16 mouse cellular contexts compared by ENCODE assay signal in the genomic region with DNA sequence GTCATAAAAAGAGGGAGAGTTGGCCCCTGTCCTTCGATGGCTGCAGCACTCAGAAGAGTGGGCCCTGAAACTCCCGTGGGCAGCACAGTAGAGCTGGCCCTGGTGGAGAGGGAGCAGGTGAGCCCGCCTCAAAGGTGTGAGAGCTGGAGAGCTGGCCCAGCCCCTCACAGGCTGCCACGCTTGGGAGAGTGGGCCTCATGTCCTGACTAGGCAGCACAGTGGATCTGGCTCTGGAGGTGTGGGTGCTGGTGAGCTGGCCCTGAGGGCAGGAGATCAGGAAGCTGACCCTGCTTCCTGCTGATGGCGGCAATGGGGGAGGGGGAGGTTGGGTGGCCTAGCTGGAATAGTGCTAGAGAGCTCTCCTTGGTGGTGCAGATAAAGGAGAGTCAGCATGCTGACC.
"Had no signal": no experiment of that assay in that cellular context is flagged by ENCODE, and none has a peak within 500 bp of the region (broad histone marks: within the 10 kb centered on the region; RNA-seq: fewer than 3 reads in every experiment).

No protein-coding gene starts in this region.

- H3K36me3 ChIP-seq: limb, embryonic 13.5 days; neural tube, embryonic 15.5 days had no signal

- H3K27me3 ChIP-seq: limb, embryonic 13.5 days; neural tube, embryonic 15.5 days had no signal

- H3K4me3 ChIP-seq: left cerebral cortex, adult 2 months; limb, embryonic 13.5 days; myocyte; neural tube, embryonic 15.5 days had no signal

- H3K9me3 ChIP-seq: limb, embryonic 13.5 days; neural tube, embryonic 15.5 days had no signal

- H3K4me2 ChIP-seq: limb, embryonic 13.5 days; neural tube, embryonic 15.5 days had no signal

- ATAC-seq: inflammation-experienced regulatory T-cells, adult 6 months; lung, postnatal 0 days had no signal

- H3K4me1 ChIP-seq: limb, embryonic 13.5 days; neural tube, embryonic 15.5 days had no signal

- H3K9ac ChIP-seq: limb, embryonic 13.5 days; liver, embryonic 14.5 days; neural tube, embryonic 15.5 days had no signal

- DNase-seq: kidney, adult 2 months; kidney, postnatal 10 days; kidney, postnatal 4 days; lung, adult 2 months; lung, postnatal 36 days; right cerebral cortex, adult 18-20 months; right cerebral cortex, postnatal 25 days; thymus, postnatal 4 days had no signal

- H3K27ac ChIP-seq: left cerebral cortex, adult 2 months; limb, embryonic 13.5 days; liver, embryonic 14.5 days; neural tube, embryonic 15.5 days; stomach, postnatal 0 days had no signal
